28 mouse cellular contexts compared by ENCODE assay signal in genomic region chr16:29849511-29849910, GRCm38 (mm10).
A peak's percentile ranks its signal among the peaks of the same experiment; 100 is the strongest.
DNase-seq lines count a peak whose midpoint lies in the region; ATAC-seq and TF ChIP-seq lines count a peak whose summit lies in the region.
"Had no signal": no experiment of that assay in that cellular context is flagged by ENCODE, and none has a peak within 500 bp of the region (broad histone marks: within the 10 kb centered on the region; RNA-seq: fewer than 3 reads in every experiment).

No protein-coding gene starts in this region.

- WGBS in liver, postnatal 0 days (ENCODE audit: insufficient replicate concordance), result 55% methylated on average over 7 of the region's 7 CpGs
- 51% methylated on average over 7 of the region's 7 CpGs for WGBS in liver, embryonic 11.5 days
- 40% methylated on average over 7 of the region's 7 CpGs for WGBS in liver, embryonic 16.5 days (ENCODE audit: insufficient replicate concordance)

- no peak for TF ChIP-seq RAD21 in MEL (IDR thresholded peaks at IDR 0.05; ENCODE audit: low read depth, low read length)

- no peaks in the 10 kb centered on the region for H3K36me3 ChIP-seq in liver, postnatal 0 days (replicated peaks; ENCODE audit: insufficient read depth, low read length)
- H3K36me3 ChIP-seq in MEL (ENCODE audit: control insufficient read depth in 1 of 2, insufficient read depth in 2 of 2, low read length in 2 of 2), result peaks cover 0 to 40% of the 10 kb centered on the region in 2 experiments; a peak in 2 of 4 replicates
- H3K36me3 ChIP-seq in liver, embryonic 11.5 days (ENCODE audit: control insufficient read depth, insufficient read depth, low read length), result no peaks in the 10 kb centered on the region
- H3K36me3 ChIP-seq in liver, embryonic 16.5 days (ENCODE audit: control insufficient read depth, insufficient read depth), result no peaks in the 10 kb centered on the region
- H3K36me3 ChIP-seq: forebrain, embryonic 12.5 days; heart, embryonic 13.5 days; hindbrain, embryonic 10.5 days; intestine, embryonic 15.5 days; midbrain, embryonic 12.5 days; neural tube, embryonic 13.5 days had no signal

- no peak for TF ChIP-seq EP300 in liver, postnatal 0 days (IDR thresholded peaks at IDR 0.05; ENCODE audit: low read depth)
- no peak for TF ChIP-seq EP300 in MEL (IDR thresholded peaks at IDR 0.05; ENCODE audit: low read depth in 1 of 2, low read length in 2 of 2)

- no peaks in the 10 kb centered on the region for H3K9me3 ChIP-seq in liver, postnatal 0 days (ENCODE audit: low read length)
- H3K9me3 ChIP-seq in MEL (replicated peaks; ENCODE audit: insufficient read depth, low read length), result no peaks in the 10 kb centered on the region
- no peaks in the 10 kb centered on the region for H3K9me3 ChIP-seq in liver, embryonic 11.5 days (ENCODE audit: control insufficient read depth, low read length)
- H3K9me3 ChIP-seq in liver, embryonic 16.5 days (replicated peaks; ENCODE audit: control insufficient read depth, low read length), result no peaks in the 10 kb centered on the region
- H3K9me3 ChIP-seq: forebrain, embryonic 12.5 days; heart, embryonic 13.5 days; hindbrain, embryonic 10.5 days; intestine, embryonic 15.5 days; midbrain, embryonic 12.5 days; neural tube, embryonic 13.5 days had no signal

- no peak overlapping the region for H3K9ac ChIP-seq in liver, postnatal 0 days (replicated peaks)
- H3K9ac ChIP-seq in MEL (ENCODE audit: control insufficient read depth, low read depth, low read length, poor library complexity, severe bottlenecking), result no peak overlapping the region
- no peak overlapping the region for H3K9ac ChIP-seq in liver, embryonic 11.5 days (ENCODE audit: low read depth, low read length)
- no peak overlapping the region for H3K9ac ChIP-seq in liver, embryonic 16.5 days (ENCODE audit: low read depth, low read length)
- H3K9ac ChIP-seq: forebrain, embryonic 12.5 days; forebrain, postnatal 0 days; heart, embryonic 13.5 days; intestine, embryonic 15.5 days; lung, embryonic 14.5 days; midbrain, embryonic 12.5 days; neural tube, embryonic 13.5 days had no signal

- no peaks in the 10 kb centered on the region; the same call in 1 of the 2 replicates for H3K79me2 ChIP-seq in MEL (ENCODE audit: control insufficient read depth, insufficient read depth, low read length, poor library complexity)

- no peak for ATAC-seq in liver, postnatal 0 days
- ATAC-seq in liver, embryonic 11.5 days (replicated peaks; ENCODE audit: low FRiP score), result peak; percentile 46; the same call in 1 of the 2 replicates
- peak; percentile 27; the same call in 1 of the 2 replicates for ATAC-seq in liver, embryonic 16.5 days (ENCODE audit: low read depth)
- ATAC-seq: activated CD4-positive, CD25-positive, alpha-beta regulatory T cell, adult 4 months; forebrain, postnatal 0 days; hindbrain, postnatal 0 days; intestine, embryonic 15.5 days had no signal

- no peaks in the 10 kb centered on the region for H3K27me3 ChIP-seq in liver, postnatal 0 days (ENCODE audit: insufficient read depth, low read length)
- H3K27me3 ChIP-seq in MEL (ENCODE audit: control insufficient read depth in 1 of 2, insufficient read depth in 2 of 2, low read length in 2 of 2), result no peaks in the 10 kb centered on the region; a peak in 1 of 4 replicates
- H3K27me3 ChIP-seq in liver, embryonic 11.5 days (replicated peaks; ENCODE audit: control insufficient read depth, insufficient read depth, low read length), result no peaks in the 10 kb centered on the region
- H3K27me3 ChIP-seq in liver, embryonic 16.5 days (ENCODE audit: control insufficient read depth, insufficient read depth, low read depth, low read length), result no peaks in the 10 kb centered on the region
- H3K27me3 ChIP-seq: intestine, embryonic 15.5 days had no signal

- TF ChIP-seq POLR2A in MEL (IDR thresholded peaks at IDR 0.05; ENCODE audit: control insufficient read depth in 1 of 2, insufficient read depth in 1 of 2, low read depth in 1 of 2, low read length in 2 of 2, poor library complexity in 1 of 2), result no peak

- no peak overlapping the region for H3K4me3 ChIP-seq in liver, postnatal 0 days (ENCODE audit: low read depth, low read length)
- H3K4me3 ChIP-seq in MEL (ENCODE audit: control insufficient read depth in 1 of 2, insufficient read depth in 1 of 2, low read depth in 2 of 2, low read length in 2 of 2), result no peak overlapping the region
- H3K4me3 ChIP-seq in liver, embryonic 11.5 days (ENCODE audit: low read depth, low read length), result no peak overlapping the region
- H3K4me3 ChIP-seq in liver, embryonic 16.5 days (ENCODE audit: low read depth, low read length), result no peak overlapping the region
- H3K4me3 ChIP-seq: erythroblast, embryonic 14.5 days; forebrain, embryonic 12.5 days; heart, embryonic 13.5 days; hindbrain, embryonic 10.5 days; intestine, embryonic 15.5 days; layer of hippocampus, adult 2 months; midbrain, embryonic 12.5 days; neural tube, embryonic 13.5 days had no signal

- H3K4me2 ChIP-seq in liver, postnatal 0 days (ENCODE audit: low read depth, low read length), result no peak overlapping the region
- H3K4me2 ChIP-seq in liver, embryonic 11.5 days, result no peak overlapping the region
- no peak overlapping the region for H3K4me2 ChIP-seq in liver, embryonic 16.5 days (ENCODE audit: low read depth, low read length)
- H3K4me2 ChIP-seq: forebrain, embryonic 12.5 days; heart, embryonic 13.5 days; intestine, embryonic 15.5 days; lung, embryonic 14.5 days; midbrain, embryonic 12.5 days; neural tube, embryonic 13.5 days had no signal

- no peak for TF ChIP-seq CTCF in liver, postnatal 0 days (IDR thresholded peaks at IDR 0.05; ENCODE audit: low read depth)
- no peak for TF ChIP-seq CTCF in MEL (IDR thresholded peaks at IDR 0.05 in 2 of 3, conservative IDR thresholded peaks at IDR 0.05 in 1 of 3; ENCODE audit: control insufficient read depth in 1 of 3, insufficient read depth in 1 of 3, low read depth in 2 of 3, low read length in 3 of 3, poor library complexity in 1 of 3, severe bottlenecking in 1 of 3)

- H3K27ac ChIP-seq in liver, postnatal 0 days (ENCODE audit: low read depth), result no peak overlapping the region
- no peak overlapping the region for H3K27ac ChIP-seq in MEL (ENCODE audit: control insufficient read depth, low read depth, low read length)
- H3K27ac ChIP-seq in liver, embryonic 11.5 days (ENCODE audit: low read depth, low read length), result no peak overlapping the region
- H3K27ac ChIP-seq in liver, embryonic 16.5 days (ENCODE audit: low read length), result no peak overlapping the region
- H3K27ac ChIP-seq: forebrain, embryonic 12.5 days; heart, embryonic 13.5 days; hindbrain, embryonic 10.5 days; hindbrain, postnatal 0 days; intestine, embryonic 15.5 days; layer of hippocampus, adult 2 months; midbrain, embryonic 12.5 days; neural tube, embryonic 13.5 days had no signal

- H3K4me1 ChIP-seq in liver, postnatal 0 days (ENCODE audit: insufficient read depth), result peaks cover 13% of the 10 kb centered on the region
- peaks cover 28 to 39% of the 10 kb centered on the region in 2 experiments for H3K4me1 ChIP-seq in MEL (ENCODE audit: control insufficient read depth in 1 of 2, insufficient read depth in 2 of 2, low read length in 2 of 2)
- peaks cover 32% of the 10 kb centered on the region for H3K4me1 ChIP-seq in liver, embryonic 11.5 days (replicated peaks; ENCODE audit: control insufficient read depth, insufficient read depth, low read length)
- H3K4me1 ChIP-seq in liver, embryonic 16.5 days (ENCODE audit: control insufficient read depth, low read depth, low read length), result peaks cover 23% of the 10 kb centered on the region

- peak; percentile 67 for DNase-seq in liver
- DNase-seq in liver, postnatal 0 days, result no peak
- peak; percentile 49 for DNase-seq in MEL (ENCODE audit: low read depth, low spot score)
- DNase-seq in liver, embryonic 11.5 days (ENCODE audit: low spot score), result no peak
- DNase-seq in Muller cell, postnatal 12 days (ENCODE audit: inconsistent ontology term), result no peak
- no peak for DNase-seq in embryo, embryonic 11 days
- no peak for DNase-seq in layer of hippocampus, adult 9-11 months
- DNase-seq: adrenal gland, adult 8-10 months; cerebellum, adult 11 months; cerebellum, adult 9-11 months; forebrain, postnatal 0 days; heart, postnatal 14 days; kidney, adult 2 months; kidney, postnatal 36 days; left cerebral cortex, postnatal 4 days; lung, embryonic 14.5 days; thymus, postnatal 4 days had no signal

TF ChIP-seq in MEL, 35 proteins besides CTCF, POLR2A, EP300 and RAD21:
- TF ChIP-seq GATA1 (IDR thresholded peaks at IDR 0.05; ENCODE audit: low read depth, low read length) (no peak), TBP (IDR thresholded peaks at IDR 0.05; ENCODE audit: low read depth, low read length) (no peak), MYC (IDR thresholded peaks at IDR 0.05; ENCODE audit: low read depth, low read length) (no peak), USF1 (IDR thresholded peaks at IDR 0.05; ENCODE audit: low read depth, low read length) (no peak), ZNF384 (IDR thresholded peaks at IDR 0.05; ENCODE audit: low read depth, low read length) (no peak), MEF2A (IDR thresholded peaks at IDR 0.05; ENCODE audit: extremely low read depth, insufficient replicate concordance, low read depth, low read length, poor library complexity, severe bottlenecking) (no peak), UBTF (IDR thresholded peaks at IDR 0.05; ENCODE audit: borderline replicate concordance, insufficient read depth, low read depth, low read length) (no peak), SIN3A (IDR thresholded peaks at IDR 0.05; ENCODE audit: low read length) (no peak), ZKSCAN1 (IDR thresholded peaks at IDR 0.05; ENCODE audit: low read depth, low read length) (no peak), BHLHE40 (IDR thresholded peaks at IDR 0.05; ENCODE audit: borderline replicate concordance, low read depth, low read length) (no peak), E2F4 (IDR thresholded peaks at IDR 0.05; ENCODE audit: borderline replicate concordance, low read depth, low read length) (no peak), JUND (IDR thresholded peaks at IDR 0.05; ENCODE audit: low read depth, low read length) (no peak)

Comparison
In these comparisons a context has a peak if more than half of its experiments do, and no peak if none do; other contexts are left out.
1. DNase-seq: peak in liver (single experiment) and MEL (single experiment); none in liver, postnatal 0 days (single experiment), liver, embryonic 11.5 days (single experiment), Muller cell, postnatal 12 days (single experiment), embryo, embryonic 11 days (single experiment) and layer of hippocampus, adult 9-11 months (single experiment).